Mouse (Mus musculus) gastrocnemius, postnatal 10 days (tissue): ENCODE measurements around the gene Taf1b. TPM values are rescaled to one million over a fixed set of nuclear protein-coding genes. Genes with fewer than 3 reads are reported as not detected.

ENCODE experiments used
- DNase-seq: peaks from one replicate; pipeline ENCODE4 v3.0.0; 2021; ENCODE audit warnings: mixed read lengths
- total RNA-seq, 2 experiments: library from RNA; stranded (reverse); gene quantifications; 2 replicates each; pipeline ENCODE4 v1.2.3; 2021

Gene Taf1b
- total RNA-seq, 2 experiments from 2014 or later = 7.2 to 10.6 TPM

- peak; percentile 76 for DNase-seq
These were observed 105.1 kb downstream of the Taf1b start for GRCm38 (mm10) chr12:24603266-24603665.

GRCm38 (mm10) chr12:24606166-24606565, 108.0 kb downstream of the Taf1b start:
- DNase-seq = no peak

Other genes with a start within 250 kb of the Taf1b start
- under 1 TPM; 0.19 to 0.20 TPM for gene Grhl1, start 73.9 kb downstream of the Taf1b start, total RNA-seq
- 10 to 100 TPM in 1 of 2 experiments, 1 to 10 TPM in 1; 9.5 to 11.4 TPM for gene Klf11, start 152.9 kb downstream of the Taf1b start, total RNA-seq
- 1 to 10 TPM; 7.4 to 8.3 TPM for gene Cys1, start 183.5 kb downstream of the Taf1b start, total RNA-seq
- 10 to 100 TPM; 13.5 to 21.2 TPM for gene Rrm2, start 209.9 kb downstream of the Taf1b start, total RNA-seq